Mouse (Mus musculus) E14TG2a.4 (cell line): ENCODE measurements at regions not wholly inside any gene's neighbourhood (a gene's known extent, or its start where the extent isn't known, plus 50 kb on each side); places are given as distances from the start of the nearest gene placed in this dataset.

Experiments used
- CTCF ChIP-seq: conservative IDR thresholded peaks from 2 replicates; pipeline ENCODE4 v1.5.1; 2014; ENCODE audit warnings: low read length
- NANOG ChIP-seq: IDR thresholded peaks from 2 replicates; pipeline ENCODE4 v1.6.1; 2014; ENCODE audit warnings: borderline replicate concordance, low read length, mixed read lengths
- POU5F1 ChIP-seq: IDR thresholded peaks from 2 replicates; pipeline ENCODE4 v1.6.1; 2014; ENCODE audit warnings: low read length, borderline replicate concordance

- TF ChIP-seq CTCF (no peak), NANOG (no peak), POU5F1 (no peak)
These were observed 228.0 kb downstream of the Sipa1l2 start for GRCm38 (mm10) chr8:125341606-125342005.
